Mouse (Mus musculus) cerebellum, adult 9-10 months (tissue): ENCODE measurements around the gene Hgd.

Source experiments
- DNase-seq: peaks from one replicate; pipeline ENCODE4 v3.0.0; 2022

The Hgd gene

GRCm38 (mm10) chr16:37634578-37634977, 54.6 kb downstream of the Hgd start:
- no peak for DNase-seq

GRCm38 (mm10) chr16:37635095-37635494, 55.1 kb downstream of the Hgd start:
- no peak for DNase-seq

DNA sequence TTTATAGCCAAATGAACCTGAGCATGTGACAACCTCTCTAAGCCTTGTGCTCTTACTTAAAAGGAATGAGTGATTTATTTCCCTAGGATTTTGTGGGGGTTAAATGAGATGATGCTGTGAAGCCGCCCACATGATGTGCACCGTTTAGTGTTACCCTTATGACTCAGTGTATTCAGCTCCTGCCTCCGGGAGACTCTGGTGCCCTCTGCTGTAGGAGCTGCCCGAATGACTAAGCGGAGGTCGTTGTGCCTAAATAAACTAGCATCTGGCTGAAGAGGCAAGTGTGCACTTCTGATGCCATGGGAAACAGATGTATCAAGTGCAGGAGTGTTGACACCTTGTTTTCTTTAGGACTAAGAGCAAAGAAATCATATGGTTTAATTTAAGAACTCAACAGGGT, 56.2 kb downstream of the Hgd start:
- DNase-seq = no peak

DNA sequence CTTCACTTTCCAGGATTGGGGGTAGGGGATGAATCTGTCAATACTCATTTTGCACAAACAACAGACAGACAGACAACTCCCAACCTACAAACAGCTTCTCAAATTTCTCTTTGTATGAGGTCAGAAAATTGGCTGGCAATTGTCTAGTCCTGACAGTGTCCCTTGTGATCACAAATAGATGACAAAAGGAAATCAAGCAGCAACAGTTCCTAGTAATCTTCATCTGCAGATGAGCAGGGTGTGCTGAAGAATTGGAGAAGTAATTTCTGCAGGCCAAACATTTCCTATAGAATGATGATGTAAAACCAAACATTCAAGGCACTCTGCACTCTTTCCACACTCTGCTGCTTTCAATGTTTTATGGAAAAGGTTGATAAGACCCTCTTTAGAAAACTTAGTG, 57.8 kb downstream of the Hgd start:
- no peak for DNase-seq

GRCm38 (mm10) chr16:37640522-37640921, 60.6 kb downstream of the Hgd start:
- DNase-seq = peak; percentile 71

GRCm38 (mm10) chr16:37644486-37644885, 64.5 kb downstream of the Hgd start:
- DNase-seq = no peak

DNA sequence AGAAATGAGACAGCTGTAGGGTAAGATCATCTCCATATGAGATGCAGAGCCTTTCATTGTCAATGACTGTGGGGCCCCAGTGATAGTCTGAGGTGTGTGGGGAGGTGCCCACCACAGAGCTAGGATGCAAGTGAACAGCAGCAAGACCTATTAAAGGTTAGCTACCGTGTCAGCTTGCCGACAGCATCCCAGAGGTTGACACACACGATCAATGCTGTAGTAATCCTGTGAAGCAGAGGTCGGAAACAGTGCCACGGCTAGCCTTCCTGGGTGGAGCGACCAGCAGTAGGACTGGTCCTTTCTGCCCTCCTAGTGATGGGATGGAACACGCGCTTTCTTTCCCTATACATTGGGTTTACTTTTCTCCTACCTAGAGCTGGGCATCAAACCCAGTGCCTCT, 65.3 kb downstream of the Hgd start:
- DNase-seq = no peak

DNA sequence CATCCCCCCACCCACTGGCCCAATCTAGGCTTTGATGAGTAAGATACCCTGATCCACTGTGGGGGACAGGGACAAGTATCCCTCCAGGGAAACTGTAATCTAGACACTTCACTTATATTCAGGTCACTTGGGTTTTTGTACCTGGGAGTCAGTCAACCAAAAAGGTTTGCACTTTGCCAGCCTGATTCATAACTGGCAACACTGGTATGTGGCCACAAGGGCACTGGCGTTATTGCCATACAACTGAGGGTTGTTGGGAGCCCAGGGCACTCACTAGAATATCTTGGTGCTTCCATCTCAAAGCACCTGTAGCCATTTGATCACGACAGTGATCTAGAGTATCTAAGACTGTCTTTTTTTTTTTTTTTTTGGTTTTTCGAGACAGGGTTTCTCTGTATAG, 65.8 kb downstream of the Hgd start:
- DNase-seq = no peak

DNA sequence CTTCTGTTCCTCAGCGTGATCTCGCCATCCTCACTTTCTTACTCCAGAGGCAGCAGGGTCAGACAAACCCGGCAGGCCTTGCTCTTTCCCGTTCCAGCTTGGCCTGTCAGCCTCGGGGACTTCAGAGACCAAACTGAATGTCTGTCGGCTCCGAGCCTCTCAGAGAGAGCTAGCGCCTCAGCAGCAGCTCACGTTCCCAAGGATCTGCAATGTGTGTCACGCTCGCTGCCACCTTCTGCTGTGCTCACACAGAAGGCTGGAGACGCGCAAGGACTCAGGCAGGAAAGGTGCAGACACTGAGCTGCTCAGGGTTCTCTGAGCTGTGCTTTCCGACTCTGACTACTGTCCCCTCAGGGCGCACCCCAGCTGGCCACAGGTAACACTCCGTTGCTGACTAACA, 67.1 kb downstream of the Hgd start:
- DNase-seq = no peak

DNA sequence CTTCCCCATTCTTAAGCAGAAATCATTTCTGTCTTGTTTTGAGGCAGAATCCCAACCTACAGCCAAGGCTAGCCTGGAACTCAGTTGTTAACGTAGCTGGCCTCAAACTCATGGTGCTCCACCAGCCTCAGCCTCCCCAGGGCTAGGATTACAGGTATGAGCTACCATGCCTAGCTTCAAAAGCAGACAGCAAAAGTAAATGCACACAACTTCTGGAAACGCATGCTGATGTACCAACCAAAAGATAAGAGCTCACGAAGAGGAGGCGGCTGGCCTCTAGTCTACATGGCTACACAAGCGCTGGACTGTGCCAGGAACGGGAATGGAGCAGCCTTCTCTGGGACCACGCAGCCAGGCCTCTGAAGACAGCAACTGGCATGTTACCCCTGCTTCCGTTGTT, 68.0 kb downstream of the Hgd start:
- DNase-seq = no peak

DNA sequence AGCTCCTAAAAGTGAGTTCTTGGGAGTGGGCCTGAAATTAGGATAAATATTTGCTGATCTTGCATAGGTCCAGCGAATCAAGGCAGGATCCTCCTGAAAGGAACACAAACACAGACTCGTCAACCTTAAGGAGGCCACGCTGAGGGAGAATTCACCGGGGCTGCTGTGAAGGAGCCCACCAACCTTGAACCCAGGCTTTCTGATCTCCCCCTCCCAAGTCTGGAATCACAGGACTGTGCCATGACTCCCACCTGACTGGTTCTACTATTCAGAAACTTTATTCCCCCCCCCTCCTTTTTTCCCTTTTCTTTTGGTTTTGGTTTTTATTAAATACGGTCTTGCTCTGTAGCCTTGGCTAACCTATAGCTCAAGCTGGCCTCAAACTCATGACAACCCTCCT, 69.1 kb downstream of the Hgd start:
- DNase-seq = no peak

DNA sequence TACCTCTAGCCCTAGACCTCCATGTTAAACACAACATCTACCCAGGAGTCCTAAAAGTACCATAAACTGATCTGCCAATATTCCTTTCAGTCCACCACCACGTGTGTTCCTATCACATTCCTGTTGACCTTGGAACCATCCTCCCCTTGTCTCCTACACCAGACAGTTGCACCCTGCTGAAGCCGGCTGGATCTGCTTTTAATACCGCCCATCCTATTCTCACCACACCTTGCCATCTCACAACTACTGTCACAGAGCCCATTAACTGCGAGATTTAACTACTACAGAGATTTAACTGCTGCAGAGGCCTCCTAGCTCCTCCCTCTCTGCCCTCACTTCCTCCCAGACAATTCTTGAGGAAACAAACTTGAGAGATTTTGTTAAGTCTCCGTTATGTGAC, 71.5 kb downstream of the Hgd start:
- no peak for DNase-seq

GRCm38 (mm10) chr16:37652654-37653053, 72.7 kb downstream of the Hgd start:
- DNase-seq = peak; percentile 53

GRCm38 (mm10) chr16:37653058-37653457, 73.1 kb downstream of the Hgd start:
- peak; percentile 53 for DNase-seq

GRCm38 (mm10) chr16:37653731-37654657, 74.0 kb downstream of the Hgd start, which contains the start of gene Ndufb4:
Gene Ndufb4, minus strand, starts transcription at chr16:37654453.
- peak; percentile 96 for DNase-seq

GRCm38 (mm10) chr16:37654831-37655455, 75.0 kb downstream of the Hgd start:
- no peak for DNase-seq

DNA sequence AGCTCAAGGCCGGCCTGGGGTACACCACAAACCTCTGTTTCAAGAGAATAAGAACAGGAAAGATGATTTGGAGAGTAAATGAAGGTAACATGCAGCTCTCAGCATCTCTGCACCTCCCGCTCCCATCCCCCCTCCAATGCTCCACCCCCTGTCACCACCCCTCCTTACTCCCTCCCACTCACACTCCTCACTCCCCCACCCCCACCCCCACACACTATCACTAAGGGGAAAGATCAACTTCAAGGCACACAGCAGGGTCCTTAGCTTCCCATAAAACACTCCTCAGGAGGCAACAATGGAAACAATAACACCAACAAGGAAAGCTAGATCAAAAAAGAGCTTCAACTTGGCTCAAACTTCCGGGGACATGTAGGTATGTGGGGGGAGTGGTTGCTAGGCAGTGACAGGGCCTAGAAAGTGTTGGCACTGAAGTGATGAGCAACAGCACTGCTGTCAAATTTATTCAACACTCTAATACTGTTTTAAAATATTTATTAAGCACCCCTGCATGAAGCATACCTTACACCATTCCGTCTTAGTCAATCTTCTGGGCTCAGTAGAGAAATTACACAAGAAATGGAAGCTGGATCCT, 75.9 kb downstream of the Hgd start:
- DNase-seq = no peak

DNA sequence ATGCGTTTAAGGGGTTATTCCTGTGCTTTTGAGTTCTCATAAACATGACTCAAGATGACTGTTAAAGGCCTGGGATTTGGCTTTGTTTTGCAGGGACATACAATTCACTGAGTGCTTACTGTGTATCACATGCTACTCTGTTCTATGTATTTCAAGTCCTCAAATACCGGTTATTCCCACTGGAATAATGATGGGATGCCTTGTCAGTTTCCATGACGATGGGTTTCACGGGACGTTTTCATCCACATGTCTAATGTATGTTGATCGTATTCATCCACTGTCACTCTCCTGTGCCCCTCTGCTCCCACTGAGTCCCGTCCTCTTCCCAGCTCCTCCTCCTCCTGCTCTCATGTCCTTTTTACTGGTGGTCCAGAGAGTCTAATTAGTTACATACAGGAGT, 76.8 kb downstream of the Hgd start:
- no peak for DNase-seq

GRCm38 (mm10) chr16:37663643-37664459, 83.9 kb downstream of the Hgd start:
- no peak for DNase-seq

- no peak for DNase-seq
Measured at GRCm38 (mm10) chr16:37665394-37665935, 85.5 kb downstream of the Hgd start.

DNA sequence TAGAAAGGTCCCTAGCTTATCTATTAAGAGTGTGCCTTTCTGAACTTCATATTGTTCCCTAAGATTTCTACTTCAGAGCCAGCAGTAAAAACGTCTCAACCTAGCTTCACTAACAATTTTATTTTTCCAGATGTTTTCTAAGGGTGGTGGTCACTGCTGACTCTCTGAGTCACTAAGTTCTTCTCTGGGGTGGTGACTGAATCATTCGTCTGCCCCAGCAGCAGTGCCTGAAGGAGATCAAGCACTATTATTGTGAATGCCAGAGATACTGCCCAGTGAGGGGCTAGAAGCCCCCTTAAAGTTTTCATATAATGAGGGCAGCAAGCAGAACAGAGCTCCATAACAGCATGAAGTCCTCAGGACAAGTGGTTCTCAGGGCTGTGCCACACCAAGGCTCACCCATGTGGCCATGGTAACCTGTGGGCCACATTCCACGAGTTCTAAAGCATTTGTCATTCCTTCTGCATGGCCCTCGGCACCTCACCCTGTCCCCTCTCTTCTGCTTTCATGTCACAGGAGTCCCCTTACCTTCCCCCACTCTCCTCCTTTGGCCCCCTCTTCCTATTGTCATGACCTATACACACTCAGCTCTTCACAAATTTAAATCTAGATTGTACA, 90.8 kb downstream of the Hgd start:
- DNase-seq = no peak

DNA sequence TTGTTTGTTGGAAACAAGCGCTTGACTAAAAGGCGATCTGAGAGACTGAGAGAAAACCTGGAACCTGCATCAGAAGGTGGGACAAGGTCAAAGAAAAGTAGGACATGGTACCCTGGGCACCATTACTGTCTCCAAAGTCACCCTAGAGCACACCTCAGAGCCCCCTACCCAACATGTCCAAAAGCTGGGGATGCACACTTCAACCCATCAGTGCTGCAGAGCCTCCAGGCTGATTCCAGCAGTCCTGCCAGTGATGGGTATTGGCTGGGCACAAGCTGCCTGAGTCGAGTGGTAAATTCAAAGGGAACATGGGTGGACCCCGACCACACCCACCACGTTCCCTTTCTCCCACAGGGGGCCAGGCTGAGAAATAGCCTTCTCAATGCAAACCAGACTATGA, 95.4 kb downstream of the Hgd start:
- no peak for DNase-seq
